Mouse (Mus musculus): Measurements from ENCODE around the gene Comt. TPM values are rescaled to one million over a fixed set of nuclear protein-coding genes. Genes with fewer than 3 reads are reported as not detected.

The Comt gene
- polyA plus RNA-seq, 1 experiment from 2014 or later, result 124 TPM

DNA sequence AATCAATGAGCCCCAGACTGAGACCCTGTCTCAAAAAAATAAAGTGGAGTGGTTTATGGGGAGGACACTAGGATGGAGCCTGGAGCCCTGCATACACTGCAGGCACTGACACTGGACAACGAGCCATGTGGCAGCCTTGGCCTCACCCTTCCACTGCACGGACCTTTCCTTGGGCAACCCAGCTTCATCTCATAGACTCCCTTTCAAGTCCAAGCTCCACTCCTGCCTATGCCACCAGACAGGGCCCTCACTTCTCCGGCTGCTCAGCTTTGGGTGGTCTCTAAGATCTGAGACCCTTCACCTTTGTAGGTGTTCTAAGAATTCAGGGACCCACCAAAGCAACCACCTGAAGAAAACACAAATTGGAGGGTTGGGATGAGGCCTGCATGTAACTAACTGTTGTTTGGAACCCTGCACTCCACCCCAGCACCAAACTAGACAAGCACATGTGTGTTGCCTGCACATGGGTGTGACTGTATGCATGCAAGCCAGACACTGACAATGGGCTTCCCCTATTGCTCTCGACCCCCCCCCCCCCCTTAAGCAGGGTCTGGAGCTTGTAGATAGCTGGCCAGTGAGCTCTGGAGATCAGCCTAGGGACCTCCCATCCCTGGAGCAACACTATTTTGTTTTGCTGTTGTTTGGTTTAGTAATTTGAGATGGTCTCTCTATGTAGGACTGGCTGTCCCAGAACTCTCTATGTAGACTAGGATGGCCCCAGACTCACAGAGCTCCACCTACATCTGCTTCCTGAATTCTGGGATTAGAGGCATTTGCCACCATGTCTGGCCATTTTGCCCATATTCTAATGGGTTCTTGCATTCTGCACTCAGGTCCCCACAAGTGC lies 7.7 kb downstream of the Comt start:
- Histone ChIP-seq H3K27ac (ENCODE audit: low read length) (no peak overlapping the region), H3K4me1 (replicated peaks; ENCODE audit: control insufficient read depth, insufficient read depth, low read length) (peaks cover 14% of the 10 kb centered on the region), H3K9me3 (ENCODE audit: control insufficient read depth, low read length) (no peaks in the 10 kb centered on the region), H3K27me3 (ENCODE audit: control insufficient read depth, insufficient read depth, low read depth, low read length) (no peaks in the 10 kb centered on the region), H3K4me2 (ENCODE audit: low read depth, low read length) (no peak overlapping the region), H3K4me3 (ENCODE audit: low read length) (no peak overlapping the region), H3K36me3 (ENCODE audit: control insufficient read depth, insufficient read depth, low read length) (peaks cover 15% of the 10 kb centered on the region), H3K9ac (ENCODE audit: low read length) (no peak overlapping the region)
- no peak for ATAC-seq (ENCODE audit: low read depth)
- WGBS, result 81% methylated on average over 4 of the region's 4 CpGs

DNA sequence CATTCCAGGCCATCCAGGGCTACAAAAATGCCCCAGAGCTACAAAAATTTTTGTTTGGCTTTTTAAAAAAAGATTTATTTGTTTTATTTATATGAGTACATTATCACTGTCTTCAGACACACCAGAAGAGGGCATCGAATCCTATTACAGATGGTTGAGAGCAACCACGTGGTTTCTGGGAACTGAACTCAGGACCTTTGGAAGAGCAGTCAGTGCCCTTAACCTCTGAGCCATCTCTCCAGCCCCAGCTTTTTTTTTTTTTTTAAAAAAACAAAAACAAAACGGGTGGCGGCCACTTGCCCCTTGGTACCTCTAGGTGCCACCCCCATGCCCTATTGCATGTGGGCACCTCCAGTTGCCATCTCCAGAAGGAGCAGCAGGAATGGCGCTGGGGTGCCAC lies 9.2 kb downstream of the Comt start:
- Histone ChIP-seq H3K36me3 (ENCODE audit: control insufficient read depth, insufficient read depth, low read length) (peaks cover 12% of the 10 kb centered on the region), H3K9me3 (ENCODE audit: control insufficient read depth, low read length) (no peaks in the 10 kb centered on the region), H3K27ac (ENCODE audit: low read length) (no peak overlapping the region), H3K27me3 (ENCODE audit: control insufficient read depth, insufficient read depth, low read depth, low read length) (no peaks in the 10 kb centered on the region), H3K4me2 (ENCODE audit: low read depth, low read length) (no peak overlapping the region), H3K9ac (ENCODE audit: low read length) (no peak overlapping the region), H3K4me1 (replicated peaks; ENCODE audit: control insufficient read depth, insufficient read depth, low read length) (peaks cover 6% of the 10 kb centered on the region), H3K4me3 (ENCODE audit: low read length) (no peak overlapping the region)
- no peak for ATAC-seq (ENCODE audit: low read depth)
- 91% methylated on average over 5 of the region's 5 CpGs for WGBS

DNA sequence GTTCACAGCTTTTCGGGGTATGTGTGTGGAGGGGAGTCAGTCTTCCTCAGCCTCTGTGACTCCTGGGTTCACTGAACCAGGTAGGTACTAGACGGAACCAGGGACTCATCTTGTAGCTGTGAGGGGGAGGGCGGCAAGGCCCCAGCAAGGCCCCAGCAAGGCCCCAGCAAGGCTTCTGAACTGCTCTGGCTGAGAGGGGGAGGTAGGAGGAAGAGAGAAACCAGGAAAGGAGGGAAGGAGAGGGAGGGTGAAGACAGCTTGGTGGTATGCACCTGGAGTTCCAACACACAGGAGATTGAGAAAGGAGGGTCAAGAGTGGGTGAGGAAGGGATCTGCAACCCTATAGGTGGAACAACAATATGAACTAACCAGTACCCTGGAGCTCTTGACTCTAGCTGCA lies 9.8 kb downstream of the Comt start:
- H3K4me2 ChIP-seq (ENCODE audit: low read depth, low read length), result 0 out of 2 replicates have a peak overlapping the region, but pooled peaks have one; percentile 14
- no peaks in the 10 kb centered on the region for H3K27me3 ChIP-seq (ENCODE audit: control insufficient read depth, insufficient read depth, low read depth, low read length)
- peak; percentile 8; the same call in 1 of the 2 replicates for ATAC-seq (ENCODE audit: low read depth)
- 76% methylated on average over 3 of the region's 3 CpGs for WGBS
- H3K4me3 ChIP-seq (ENCODE audit: low read length), result no peak overlapping the region
- H3K9me3 ChIP-seq (ENCODE audit: control insufficient read depth, low read length), result no peaks in the 10 kb centered on the region
- H3K4me1 ChIP-seq (replicated peaks; ENCODE audit: control insufficient read depth, insufficient read depth, low read length), result peaks cover 8% of the 10 kb centered on the region
- peak overlapping the region; percentile 21; the same call in 1 of the 2 replicates for H3K9ac ChIP-seq (ENCODE audit: low read length)
- peaks cover 7% of the 10 kb centered on the region; the same call in 1 of the 2 replicates for H3K36me3 ChIP-seq (ENCODE audit: control insufficient read depth, insufficient read depth, low read length)
- peak overlapping the region; percentile 83 for H3K27ac ChIP-seq (ENCODE audit: low read length)

DNA sequence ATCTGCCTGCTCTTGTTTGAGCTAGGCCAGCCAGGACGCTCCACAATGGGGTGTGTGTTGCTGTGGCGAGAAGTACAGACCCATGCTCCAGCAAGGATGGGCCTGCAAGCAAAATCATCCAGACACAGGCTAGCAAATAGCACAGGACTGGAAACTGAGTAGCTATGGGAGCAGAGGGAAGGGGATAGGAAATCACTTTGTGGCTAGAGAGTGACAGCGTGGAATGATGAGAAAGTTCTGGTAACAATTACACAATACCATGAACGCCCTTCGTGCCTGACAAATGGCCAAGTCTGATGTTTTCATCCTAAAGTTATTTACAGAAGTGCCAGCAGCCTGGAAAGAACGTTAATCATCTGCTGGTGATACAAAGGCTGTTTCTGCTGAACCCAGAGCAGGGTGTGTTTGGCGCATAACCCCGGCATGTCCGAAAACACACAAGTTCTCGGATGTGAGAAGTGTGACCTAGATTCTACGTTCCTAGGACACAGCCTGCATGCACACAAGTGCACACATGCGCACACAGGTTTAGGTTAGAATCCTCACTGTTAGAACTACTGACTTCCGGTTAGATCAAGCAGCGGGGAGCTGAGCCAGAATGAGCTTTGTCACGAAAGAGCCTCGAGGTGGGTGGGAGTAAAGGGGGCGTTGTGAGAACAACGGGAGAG lies 10.4 kb downstream of the Comt start:
- Histone ChIP-seq H3K36me3 (ENCODE audit: control insufficient read depth, insufficient read depth, low read length) (peaks cover 7% of the 10 kb centered on the region; the same call in 1 of the 2 replicates), H3K27ac (ENCODE audit: low read length) (peak overlapping the region; percentile 83), H3K9ac (ENCODE audit: low read length) (peak overlapping the region; percentile 21; the same call in 1 of the 2 replicates), H3K9me3 (ENCODE audit: control insufficient read depth, low read length) (no peaks in the 10 kb centered on the region), H3K27me3 (ENCODE audit: control insufficient read depth, insufficient read depth, low read depth, low read length) (no peaks in the 10 kb centered on the region), H3K4me3 (ENCODE audit: low read length) (no peak overlapping the region), H3K4me2 (ENCODE audit: low read depth, low read length) (peak overlapping the region; percentile 14; the same call in 1 of the 2 replicates), H3K4me1 (replicated peaks; ENCODE audit: control insufficient read depth, insufficient read depth, low read length) (peaks cover 8% of the 10 kb centered on the region)
- peak; percentile 88 for ATAC-seq (ENCODE audit: low read depth)
- WGBS, result 38% methylated on average over 18 of the region's 18 CpGs

DNA sequence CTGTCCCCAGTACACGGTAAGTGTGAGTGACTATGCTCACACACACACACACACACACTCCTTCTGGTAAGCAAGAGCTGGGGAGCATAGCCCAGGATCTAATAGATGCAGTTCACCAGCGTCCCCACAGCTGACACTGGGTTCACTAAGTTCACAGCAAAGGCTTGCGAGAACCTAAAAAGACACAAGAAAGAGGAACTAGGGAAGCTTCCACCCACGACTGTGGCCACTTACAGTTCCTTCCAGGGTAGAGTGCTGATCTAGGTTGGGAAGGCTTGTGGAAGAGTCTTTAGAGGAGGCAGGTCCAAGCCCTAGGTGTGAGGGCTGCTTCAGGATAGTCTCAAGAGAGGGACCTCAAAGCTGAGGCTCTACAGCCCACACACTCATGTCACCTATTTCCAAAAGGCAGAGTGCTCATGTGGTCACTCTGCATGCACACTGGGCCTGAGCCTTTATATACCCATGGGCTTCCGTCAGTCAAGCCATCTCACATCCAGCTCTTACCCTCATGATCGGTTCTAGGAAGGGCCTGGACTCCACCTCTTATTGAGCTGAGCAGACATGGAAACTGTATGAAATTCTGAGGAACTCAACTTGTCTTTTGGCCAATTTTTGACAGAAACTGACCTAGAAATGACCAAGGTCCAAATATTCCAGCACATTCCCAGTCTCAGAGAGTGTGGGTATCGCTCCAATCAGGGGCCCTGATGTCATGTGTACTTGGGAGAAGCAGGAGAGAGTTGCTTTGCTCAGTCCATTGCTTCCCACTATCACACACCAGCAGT lies 13.4 kb downstream of the Comt start:
- Histone ChIP-seq H3K9ac (ENCODE audit: low read length) (no peak overlapping the region), H3K9me3 (ENCODE audit: control insufficient read depth, low read length) (no peaks in the 10 kb centered on the region), H3K4me3 (ENCODE audit: low read length) (no peak overlapping the region), H3K27me3 (ENCODE audit: control insufficient read depth, insufficient read depth, low read depth, low read length) (no peaks in the 10 kb centered on the region), H3K4me1 (replicated peaks; ENCODE audit: control insufficient read depth, insufficient read depth, low read length) (peaks cover 11% of the 10 kb centered on the region), H3K4me2 (ENCODE audit: low read depth, low read length) (no peak overlapping the region), H3K27ac (ENCODE audit: low read length) (no peak overlapping the region), H3K36me3 (ENCODE audit: control insufficient read depth, insufficient read depth, low read length) (peaks cover 11% of the 10 kb centered on the region)
- 88% methylated on average over 7 of the region's 7 CpGs for WGBS
- no peak for ATAC-seq (ENCODE audit: low read depth)

DNA sequence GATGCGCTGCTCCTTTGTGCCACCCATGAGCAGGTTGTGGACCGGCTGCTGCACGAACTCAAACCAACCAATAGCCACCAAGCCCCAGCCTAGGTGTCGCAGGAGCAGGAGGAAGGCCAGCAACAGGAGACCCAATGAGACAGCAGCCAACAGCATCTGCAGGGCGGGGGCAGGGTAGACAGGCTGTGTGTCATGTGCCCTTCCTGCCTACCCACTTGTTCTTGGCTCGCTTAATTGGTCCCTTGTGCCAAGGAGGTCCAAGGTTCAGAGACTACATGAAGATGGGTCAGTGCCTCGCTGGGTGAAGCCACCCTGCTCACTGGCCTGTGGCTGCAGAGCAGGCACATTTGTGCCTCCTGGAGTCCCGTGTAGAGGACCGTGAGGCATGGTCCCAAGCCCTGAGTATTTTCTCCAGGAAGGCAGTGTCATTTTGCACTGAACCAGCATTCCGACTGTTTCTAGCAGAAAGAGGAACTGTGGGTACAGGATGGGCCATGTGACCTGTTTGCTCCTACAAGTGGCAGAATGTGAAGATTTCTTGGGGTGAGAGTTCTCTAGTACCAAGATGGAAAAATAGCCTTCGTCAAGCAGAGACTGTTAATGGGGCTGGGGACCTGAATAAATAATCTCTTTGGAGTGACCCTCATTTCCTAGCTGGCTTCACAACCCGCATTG lies 14.7 kb downstream of the Comt start:
- H3K36me3 ChIP-seq (ENCODE audit: control insufficient read depth, insufficient read depth, low read length), result peaks cover 12% of the 10 kb centered on the region

DNA sequence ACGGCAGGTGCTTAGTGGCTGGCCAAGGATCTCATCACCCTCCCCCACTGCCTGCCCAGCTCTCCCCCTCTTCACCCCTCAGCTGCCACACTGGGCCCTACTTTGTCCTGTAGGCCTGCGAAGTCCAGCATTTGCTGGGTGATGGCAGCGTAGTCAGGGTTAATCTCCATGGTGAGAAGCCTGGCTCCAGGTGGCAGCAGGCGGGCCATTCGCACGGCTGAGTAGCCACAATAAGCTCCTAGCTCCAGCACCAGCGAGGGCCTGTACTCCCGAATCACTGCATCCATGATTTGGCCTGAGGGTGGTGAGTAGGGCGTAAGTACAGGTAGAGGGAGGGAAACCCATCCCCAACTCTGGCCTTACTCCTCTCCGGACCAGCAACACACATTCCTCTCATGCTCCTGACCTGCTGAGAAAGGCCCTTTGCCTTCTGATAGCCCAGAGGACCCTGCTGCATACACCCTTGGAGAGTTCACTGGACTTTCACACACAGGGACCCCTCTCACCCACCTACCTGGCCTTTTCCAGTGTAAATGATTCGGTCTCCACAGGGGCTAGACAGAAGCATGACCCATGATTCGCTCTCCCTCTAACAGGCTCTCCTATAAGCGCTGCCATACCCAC lies 15.5 kb downstream of the Comt start:
- no peak overlapping the region for H3K4me3 ChIP-seq (ENCODE audit: low read length)
- ATAC-seq (ENCODE audit: low read depth), result no peak
- H3K4me1 ChIP-seq (replicated peaks; ENCODE audit: control insufficient read depth, insufficient read depth, low read length), result peaks cover 15% of the 10 kb centered on the region
- H3K9ac ChIP-seq (ENCODE audit: low read length), result no peak overlapping the region
- no peak overlapping the region for H3K27ac ChIP-seq (ENCODE audit: low read length)
- WGBS, result 81% methylated on average over 13 of the region's 13 CpGs
- no peak overlapping the region for H3K4me2 ChIP-seq (ENCODE audit: low read depth, low read length)
- no peaks in the 10 kb centered on the region for H3K9me3 ChIP-seq (ENCODE audit: control insufficient read depth, low read length)
- H3K36me3 ChIP-seq (ENCODE audit: control insufficient read depth, insufficient read depth, low read length), result peaks cover 12% of the 10 kb centered on the region
- no peaks in the 10 kb centered on the region for H3K27me3 ChIP-seq (ENCODE audit: control insufficient read depth, insufficient read depth, low read depth, low read length)

More for the DNA sequence above, 14.7 kb downstream of the Comt start:
- no peak overlapping the region for H3K4me3 ChIP-seq (ENCODE audit: low read length)
- WGBS, result 78% methylated on average over 12 of the region's 12 CpGs
- no peaks in the 10 kb centered on the region for H3K9me3 ChIP-seq (ENCODE audit: control insufficient read depth, low read length)
- no peak overlapping the region for H3K4me2 ChIP-seq (ENCODE audit: low read depth, low read length)
- H3K9ac ChIP-seq (ENCODE audit: low read length), result peak overlapping the region; percentile 9; the same call in 1 of the 2 replicates
- no peak overlapping the region for H3K27ac ChIP-seq (ENCODE audit: low read length)
- ATAC-seq (ENCODE audit: low read depth), result no peak
- H3K27me3 ChIP-seq (ENCODE audit: control insufficient read depth, insufficient read depth, low read depth, low read length), result no peaks in the 10 kb centered on the region
- peaks cover 19% of the 10 kb centered on the region for H3K4me1 ChIP-seq (replicated peaks; ENCODE audit: control insufficient read depth, insufficient read depth, low read length)

DNA sequence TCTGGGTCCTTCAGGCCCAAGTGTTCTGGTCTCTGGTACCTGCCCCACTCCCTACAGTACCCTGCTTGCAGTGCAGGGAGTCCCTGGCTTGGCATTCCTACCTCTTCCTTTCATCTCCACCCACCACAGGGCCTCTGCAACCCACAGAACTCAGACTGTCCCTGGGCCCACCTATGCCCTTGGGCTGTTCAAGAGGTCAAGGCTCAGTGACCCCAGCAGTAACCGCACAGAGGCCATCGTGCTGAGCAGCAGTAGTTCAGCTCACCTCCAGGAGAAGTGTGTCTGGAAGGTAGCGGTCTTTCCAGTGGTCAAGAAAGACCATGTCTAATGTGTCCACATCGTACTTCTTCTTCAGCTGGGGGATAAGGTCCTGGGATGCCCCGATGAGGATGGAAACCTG lies 16.2 kb downstream of the Comt start:
- no peak overlapping the region for H3K27ac ChIP-seq (ENCODE audit: low read length)
- H3K9ac ChIP-seq (ENCODE audit: low read length), result no peak overlapping the region
- H3K36me3 ChIP-seq (ENCODE audit: control insufficient read depth, insufficient read depth, low read length), result peaks cover 12% of the 10 kb centered on the region
- no peak overlapping the region for H3K4me2 ChIP-seq (ENCODE audit: low read depth, low read length)
- no peak for ATAC-seq (ENCODE audit: low read depth)
- WGBS, result 92% methylated on average over 5 of the region's 5 CpGs
- H3K27me3 ChIP-seq (ENCODE audit: control insufficient read depth, insufficient read depth, low read depth, low read length), result no peaks in the 10 kb centered on the region
- H3K4me3 ChIP-seq (ENCODE audit: low read length), result no peak overlapping the region
- peaks cover 19% of the 10 kb centered on the region for H3K4me1 ChIP-seq (replicated peaks; ENCODE audit: control insufficient read depth, insufficient read depth, low read length)
- no peaks in the 10 kb centered on the region for H3K9me3 ChIP-seq (ENCODE audit: control insufficient read depth, low read length)
